Mouse (Mus musculus) liver, embryonic 14.5 days (tissue): Measurements from ENCODE around the gene Plxna4.

Source experiments
- CTCF ChIP-seq: IDR thresholded peaks from 2 replicates; pipeline ENCODE4 v1.5.1; 2016; ENCODE audit warnings: antibody characterized with exemption, low read depth, control low read depth
- EP300 ChIP-seq: IDR thresholded peaks from 2 replicates; pipeline ENCODE4 v1.6.1; 2016; ENCODE audit warnings: antibody characterized with exemption, low read depth

DNA sequence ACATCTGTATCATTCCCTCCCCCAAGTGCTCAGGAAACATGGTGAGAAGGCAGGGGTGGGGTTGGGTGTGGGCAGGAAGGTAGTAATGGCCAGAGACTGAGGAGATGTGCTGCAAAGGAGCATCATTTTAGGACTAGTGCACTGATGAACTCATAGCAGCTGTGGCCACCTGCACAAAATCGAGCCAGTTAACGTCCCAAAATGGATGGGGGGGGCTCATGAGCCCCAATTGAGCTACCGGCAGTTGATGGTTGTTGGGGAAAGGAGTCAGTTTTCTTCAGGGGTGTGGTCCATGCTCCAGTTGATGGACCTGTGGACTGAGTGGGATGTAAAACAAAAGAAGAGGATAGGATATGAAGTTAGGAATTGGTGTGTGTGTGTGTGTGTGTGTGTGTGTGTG, 448.5 kb downstream of the Plxna4 start:
- TF ChIP-seq CTCF: no peak
- TF ChIP-seq EP300: no peak
